Mouse (Mus musculus): ENCODE results near the gene Pklr. TPM values are rescaled to one million over a fixed set of nuclear protein-coding genes. Genes with fewer than 3 reads are reported as not detected.

Pklr gene
- total and polyA plus RNA-seq, 3 experiments, result 53.2 to 185 (median 133) TPM

DNA sequence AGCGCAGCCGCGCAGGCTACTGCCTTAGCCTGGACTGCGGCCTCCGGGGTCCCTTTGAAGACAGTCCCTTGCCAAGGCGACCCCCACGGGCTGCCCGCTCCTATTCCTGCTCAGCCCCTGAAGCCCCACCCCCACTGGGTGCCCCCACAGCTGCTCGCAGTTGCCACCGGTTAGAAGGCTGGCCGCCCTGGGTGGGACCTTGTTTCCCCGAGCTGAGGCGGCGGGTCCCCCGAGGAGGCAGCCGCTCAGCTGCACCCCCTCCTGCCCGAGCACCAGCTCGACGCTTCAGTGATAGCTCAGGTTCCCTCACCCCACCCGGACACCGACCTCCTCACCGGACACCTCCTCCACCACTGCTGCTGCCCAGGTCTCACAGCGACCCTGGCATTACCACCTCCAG, 51.3 kb downstream of the Pklr start:
- DNase-seq (ENCODE audit: low read depth, low spot score), result no peak
- Histone ChIP-seq H3K79me2 (ENCODE audit: control insufficient read depth, insufficient read depth, low read length, poor library complexity) (no peaks in the 10 kb centered on the region; the same call in 1 of the 2 replicates), H3K4me1 (ENCODE audit: control insufficient read depth in 1 of 2, insufficient read depth in 2 of 2, low read length in 2 of 2) (peaks cover 41 to 81% of the 10 kb centered on the region in 2 experiments), H3K36me3 (ENCODE audit: control insufficient read depth in 1 of 2, insufficient read depth in 2 of 2, low read length in 2 of 2) (peaks cover 0 to 64% of the 10 kb centered on the region in 2 experiments; a peak in 2 of 4 replicates), H3K4me3 (ENCODE audit: control insufficient read depth in 1 of 2, insufficient read depth in 1 of 2, low read depth in 2 of 2, low read length in 2 of 2) (no peak overlapping the region), H3K9ac (ENCODE audit: control insufficient read depth, low read depth, low read length, poor library complexity, severe bottlenecking) (peak overlapping the region; percentile 19), H3K9me3 (replicated peaks; ENCODE audit: insufficient read depth, low read length) (no peaks in the 10 kb centered on the region), H3K27ac (ENCODE audit: control insufficient read depth, low read depth, low read length) (peak overlapping the region; percentile 63), H3K27me3 (ENCODE audit: control insufficient read depth in 1 of 2, insufficient read depth in 2 of 2, low read length in 2 of 2) (no peaks in the 10 kb centered on the region)
- TF ChIP-seq SMC3 (IDR thresholded peaks at IDR 0.05; ENCODE audit: low read depth, low read length), result no peak
- no peak for TF ChIP-seq MAFK (IDR thresholded peaks at IDR 0.05; ENCODE audit: borderline replicate concordance, low read depth, low read length)
- TF ChIP-seq CHD1 (IDR thresholded peaks at IDR 0.05; ENCODE audit: low read depth, low read length), result no peak
- 0 out of 4 replicates have a peak, but pooled peaks of 1 of the 2 experiments have one; percentile 32 for TF ChIP-seq POLR2A (IDR thresholded peaks at IDR 0.05; ENCODE audit: control insufficient read depth in 1 of 2, insufficient read depth in 1 of 2, low read depth in 1 of 2, low read length in 2 of 2, poor library complexity in 1 of 2)
- TF ChIP-seq ELF1 (IDR thresholded peaks at IDR 0.05; ENCODE audit: low read depth, low read length), result no peak

DNA sequence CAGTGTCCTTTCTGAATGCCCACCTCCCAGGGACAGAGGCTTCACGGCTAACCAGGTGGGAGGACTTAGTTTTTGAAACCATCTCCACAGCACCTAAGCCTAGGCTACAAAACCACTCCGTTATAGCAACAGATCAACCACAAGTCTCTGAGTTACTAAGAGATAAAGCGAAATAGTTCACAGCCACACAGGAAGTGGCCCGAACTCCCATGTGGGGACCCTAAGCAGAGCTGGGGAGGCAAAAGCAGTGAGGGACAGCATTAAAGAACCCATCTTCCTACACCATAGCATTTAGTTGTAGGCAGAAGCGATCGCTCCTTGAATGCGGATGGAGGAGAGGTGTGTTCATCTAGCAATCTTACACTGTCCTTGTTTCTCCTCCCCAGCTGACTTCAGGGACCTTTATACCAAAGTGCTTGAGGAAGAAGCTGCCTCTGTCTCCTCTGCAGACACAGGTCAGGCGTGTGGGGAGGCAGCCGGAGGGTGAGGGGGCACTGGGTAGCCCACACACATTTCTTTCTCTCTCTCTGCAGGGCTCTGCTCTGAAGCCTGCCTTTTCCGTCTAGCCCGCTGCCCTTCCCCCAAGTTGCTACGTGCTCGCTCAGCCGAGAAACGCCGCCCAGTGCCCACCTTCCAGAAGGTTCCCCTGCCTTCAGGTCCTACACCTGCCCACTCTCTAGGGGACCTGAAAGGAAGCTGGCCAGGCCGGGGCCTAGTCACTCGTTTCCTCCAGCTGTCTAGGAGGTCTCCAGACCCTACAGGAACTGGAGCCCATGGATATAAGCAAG, 51.9 kb downstream of the Pklr start:
- H3K9ac ChIP-seq (ENCODE audit: control insufficient read depth, low read depth, low read length, poor library complexity, severe bottlenecking), result peak overlapping the region; percentile 19
- H3K79me2 ChIP-seq (ENCODE audit: control insufficient read depth, insufficient read depth, low read length, poor library complexity), result no peaks in the 10 kb centered on the region; the same call in 1 of the 2 replicates
- DNase-seq (ENCODE audit: low read depth, low spot score), result peak; percentile 76
- H3K27ac ChIP-seq (ENCODE audit: control insufficient read depth, low read depth, low read length), result peak overlapping the region; percentile 63
- TF ChIP-seq UBTF (IDR thresholded peaks at IDR 0.05; ENCODE audit: borderline replicate concordance, insufficient read depth, low read depth, low read length), result no peak
- peak; percentile 72 for TF ChIP-seq ELF1 (IDR thresholded peaks at IDR 0.05; ENCODE audit: low read depth, low read length)
- TF ChIP-seq JUND (IDR thresholded peaks at IDR 0.05; ENCODE audit: low read depth, low read length), result 0 out of 2 replicates have a peak, but pooled peaks have one; percentile 16
- no peak for TF ChIP-seq MAFK (IDR thresholded peaks at IDR 0.05; ENCODE audit: borderline replicate concordance, low read depth, low read length)
- peak; percentile 61; the same call in 1 of the 2 replicates for TF ChIP-seq MAX (IDR thresholded peaks at IDR 0.05; ENCODE audit: low read length)
- TF ChIP-seq TCF12 (IDR thresholded peaks at IDR 0.05; ENCODE audit: low read depth, low read length), result peak; percentile 53; the same call in 1 of the 2 replicates
- no peak for TF ChIP-seq ZNF384 (IDR thresholded peaks at IDR 0.05; ENCODE audit: low read depth, low read length)
- no peak for TF ChIP-seq POLR2AphosphoS2 (IDR thresholded peaks at IDR 0.05; ENCODE audit: low read length)
- TF ChIP-seq GATA1 (IDR thresholded peaks at IDR 0.05; ENCODE audit: low read depth, low read length), result peak; percentile 68; the same call in 1 of the 2 replicates
- TF ChIP-seq TAL1 (IDR thresholded peaks at IDR 0.05; ENCODE audit: low read length), result peak; percentile 20; the same call in 1 of the 2 replicates
- TF ChIP-seq SIN3A (IDR thresholded peaks at IDR 0.05; ENCODE audit: low read length), result peak; percentile 43; the same call in 1 of the 2 replicates
- peak; percentile 55; the same call in 1 of the 2 replicates for TF ChIP-seq MYB (IDR thresholded peaks at IDR 0.05; ENCODE audit: low read depth, low read length)
- TF ChIP-seq KAT2A (conservative IDR thresholded peaks at IDR 0.05; ENCODE audit: low read depth, low read length), result no peak
- TF ChIP-seq RCOR1 (IDR thresholded peaks at IDR 0.05; ENCODE audit: low read depth, low read length), result peak; percentile 52; the same call in 1 of the 2 replicates
- TF ChIP-seq MXI1 (IDR thresholded peaks at IDR 0.05; ENCODE audit: low read depth, low read length), result peak; percentile 79
- TF ChIP-seq ETS1 (IDR thresholded peaks at IDR 0.05; ENCODE audit: low read depth, low read length), result peak; percentile 68
- peak; percentile 74; the same call in 1 of the 2 replicates for TF ChIP-seq MYC (IDR thresholded peaks at IDR 0.05; ENCODE audit: low read depth, low read length)
- no peak for TF ChIP-seq MEF2A (IDR thresholded peaks at IDR 0.05; ENCODE audit: extremely low read depth, insufficient replicate concordance, low read depth, low read length, poor library complexity, severe bottlenecking)
- no peak for TF ChIP-seq ZKSCAN1 (IDR thresholded peaks at IDR 0.05; ENCODE audit: low read depth, low read length)
- TF ChIP-seq USF1 (IDR thresholded peaks at IDR 0.05; ENCODE audit: low read depth, low read length), result 0 out of 2 replicates have a peak, but pooled peaks have one; percentile 26
- no peak for TF ChIP-seq SMC3 (IDR thresholded peaks at IDR 0.05; ENCODE audit: low read depth, low read length)
- peak; percentile 68 to 73 for TF ChIP-seq EP300 (IDR thresholded peaks at IDR 0.05; ENCODE audit: low read depth in 1 of 2, low read length in 2 of 2)
- TF ChIP-seq HCFC1 (IDR thresholded peaks at IDR 0.05; ENCODE audit: low read depth, low read length), result peak; percentile 36; the same call in 1 of the 2 replicates
- 0 out of 2 replicates have a peak, but pooled peaks have one; percentile 40 for TF ChIP-seq TBP (IDR thresholded peaks at IDR 0.05; ENCODE audit: low read depth, low read length)
- TF ChIP-seq NELFE (IDR thresholded peaks at IDR 0.05; ENCODE audit: low read depth, low read length), result 0 out of 2 replicates have a peak, but pooled peaks have one; percentile 20
- no peak for TF ChIP-seq USF2 (IDR thresholded peaks at IDR 0.05; ENCODE audit: borderline replicate concordance in 1 of 2, insufficient read depth in 1 of 2, low read depth in 1 of 2, low read length in 2 of 2)
- no peaks in the 10 kb centered on the region for H3K27me3 ChIP-seq (ENCODE audit: control insufficient read depth in 1 of 2, insufficient read depth in 2 of 2, low read length in 2 of 2)
- H3K36me3 ChIP-seq (ENCODE audit: control insufficient read depth in 1 of 2, insufficient read depth in 2 of 2, low read length in 2 of 2), result peaks cover 0 to 59% of the 10 kb centered on the region in 2 experiments; a peak in 2 of 4 replicates
- no peak overlapping the region for H3K4me3 ChIP-seq (ENCODE audit: control insufficient read depth in 1 of 2, insufficient read depth in 1 of 2, low read depth in 2 of 2, low read length in 2 of 2)
- H3K4me1 ChIP-seq (ENCODE audit: control insufficient read depth in 1 of 2, insufficient read depth in 2 of 2, low read length in 2 of 2), result peaks cover 39 to 76% of the 10 kb centered on the region in 2 experiments
- H3K9me3 ChIP-seq (replicated peaks; ENCODE audit: insufficient read depth, low read length), result no peaks in the 10 kb centered on the region

Data from MEL (cell line).